Mouse (Mus musculus) brain, embryonic 14.5 days (tissue): ENCODE data around the gene Klri2.

Experiments
- CTCF ChIP-seq: fragments of 200-500 bp; IDR thresholded peaks from 2 replicates; pipeline ENCODE4 v1.5.1; 2012; ENCODE audit warnings: inconsistent platforms, mild to moderate bottlenecking, moderate library complexity, borderline replicate concordance; ENCODE audit not compliant: insufficient read depth, insufficient read length; ENCODE audit errors: extremely low read depth
- POLR2A ChIP-seq: fragments of 200-500 bp; IDR thresholded peaks from 2 replicates; pipeline ENCODE4 v1.6.1; 2012; ENCODE audit warnings: mild to moderate bottlenecking, inconsistent platforms, borderline replicate concordance; ENCODE audit not compliant: poor library complexity, insufficient read depth, insufficient read length, severe bottlenecking; ENCODE audit errors: extremely low read depth

- TF ChIP-seq CTCF (no peak), POLR2A (no peak)
Measured at GRCm38 (mm10) chr6:129746151-129746550, 5.9 kb upstream of the Klri2 start.
